Mouse (Mus musculus) CH12.LX (cell line): Measurements from ENCODE around the gene Obox2. TPM values are rescaled to one million over a fixed set of nuclear protein-coding genes. Genes with fewer than 3 reads are reported as not detected.
"Not testable (repeated sequence)": the region's sequence is repeated elsewhere in the genome, so short reads cannot be mapped to it uniquely, and the experiment has no call there.

Experiments
- DNase-seq: peaks from one replicate; pipeline ENCODE4 v3.0.0-alpha.2; 2013; ENCODE audit errors: extremely low read depth
- H3K27ac ChIP-seq: 2 replicates; pipeline ENCODE4 v1.5.1; 2012; ENCODE audit warnings: low read depth, mild to moderate bottlenecking, control low read depth, moderate library complexity; ENCODE audit not compliant: insufficient read depth
- H3K27me3 ChIP-seq: replicated peaks from 2 replicates; pipeline ENCODE3; 2012; ENCODE audit warnings: inconsistent platforms
- H3K36me3 ChIP-seq, 2 experiments: replicated peaks in 1 of 2; 2 replicates each; pipeline versions ENCODE3 to v1.6.1; 2012; ENCODE audit warnings: inconsistent platforms in 1 of 2, low read length in 1 of 2, mild to moderate bottlenecking in 1 of 2, mixed read lengths in 1 of 2, moderate library complexity in 1 of 2; ENCODE audit not compliant: control insufficient read depth in 1 of 2, insufficient read depth in 1 of 2
- H3K4me1 ChIP-seq, 2 experiments: 2 replicates each; pipeline ENCODE4 v1.6.1; 2012; ENCODE audit warnings: inconsistent platforms in 1 of 2, moderate library complexity in 1 of 2; ENCODE audit not compliant: insufficient read depth in 2 of 2, control insufficient read depth in 1 of 2
- H3K4me2 ChIP-seq: 2 replicates; pipeline ENCODE4 v1.6.1; 2012; ENCODE audit warnings: low read depth, mild to moderate bottlenecking, control low read depth; ENCODE audit not compliant: poor library complexity, insufficient read depth, severe bottlenecking
- H3K4me3 ChIP-seq, 3 experiments: fragments of 150-350 bp in 1 of 3; sonication (generic) in 1 of 3; replicated peaks in 1 of 3; 2 replicates each; pipeline versions ENCODE3 to v1.5.1; 2011 to 2012; ENCODE audit warnings: low read depth in 2 of 3, low read length in 2 of 3, mild to moderate bottlenecking in 2 of 3, moderate library complexity in 2 of 3, control low read depth in 1 of 3, improper control_type of control experiment in 1 of 3, inconsistent platforms in 1 of 3, mixed read lengths in 1 of 3; ENCODE audit not compliant: poor library complexity in 1 of 3
- H3K79me2 ChIP-seq: replicated peaks from 2 replicates; pipeline ENCODE4 v1.6.1; 2012; ENCODE audit warnings: mild to moderate bottlenecking, moderate library complexity; ENCODE audit not compliant: control insufficient read depth, poor library complexity, insufficient read depth, severe bottlenecking; ENCODE audit errors: extremely low read depth
- H3K9ac ChIP-seq: 2 replicates; pipeline ENCODE4 v1.6.1; 2012; ENCODE audit warnings: low read depth, mild to moderate bottlenecking, control low read depth, moderate library complexity; ENCODE audit not compliant: insufficient read depth
- H3K9me3 ChIP-seq: replicated peaks from 2 replicates; pipeline ENCODE3; 2012; ENCODE audit warnings: low read length, inconsistent platforms, mixed read lengths
- dilution Hi-C: fragments of 300-500 bp; cut with MboI; formaldehyde crosslinking; loops from 2 replicates; pipeline ENCODE4 v1.14.3; 2020; ENCODE audit warnings: low sequenced_read_pairs; ENCODE audit not compliant: extremely low pct_unique_long_range_greater_than_20kb, extremely low pct_ligation_motif_present
- in situ Hi-C: fragments of 300-500 bp; cut with MboI; formaldehyde crosslinking; loops from 3 replicates; pipeline ENCODE4 v1.14.3; 2019; ENCODE audit warnings: low sequenced_read_pairs, low pct_ligation_motif_present, low pct_unique_long_range_greater_than_20kb, mixed read lengths
- polyA plus RNA-seq: library from polyadenylated mRNA; unstranded; fragments of >175 nt; gene quantifications from 2 replicates; pipeline ENCODE4 v1.2.1, GENCODE M21; 2012; ENCODE audit warnings: low read depth; ENCODE audit not compliant: insufficient read length
- total RNA-seq, 2 experiments: library from RNA; depleted of rRNA; stranded (reverse); fragments of 300-350 nt in 1 of 2; fragments of >200 nt in 1 of 2; gene quantifications; 2 replicates each; pipeline ENCODE4 v1.2.3; 2012 to 2014

Obox2 gene
- total RNA-seq (2012; rRNA removed), result not detected in 2 replicates
- not detected in 2 replicates for total RNA-seq (2014; rRNA removed)
- polyA plus RNA-seq, result not detected in 2 replicates

DNA sequence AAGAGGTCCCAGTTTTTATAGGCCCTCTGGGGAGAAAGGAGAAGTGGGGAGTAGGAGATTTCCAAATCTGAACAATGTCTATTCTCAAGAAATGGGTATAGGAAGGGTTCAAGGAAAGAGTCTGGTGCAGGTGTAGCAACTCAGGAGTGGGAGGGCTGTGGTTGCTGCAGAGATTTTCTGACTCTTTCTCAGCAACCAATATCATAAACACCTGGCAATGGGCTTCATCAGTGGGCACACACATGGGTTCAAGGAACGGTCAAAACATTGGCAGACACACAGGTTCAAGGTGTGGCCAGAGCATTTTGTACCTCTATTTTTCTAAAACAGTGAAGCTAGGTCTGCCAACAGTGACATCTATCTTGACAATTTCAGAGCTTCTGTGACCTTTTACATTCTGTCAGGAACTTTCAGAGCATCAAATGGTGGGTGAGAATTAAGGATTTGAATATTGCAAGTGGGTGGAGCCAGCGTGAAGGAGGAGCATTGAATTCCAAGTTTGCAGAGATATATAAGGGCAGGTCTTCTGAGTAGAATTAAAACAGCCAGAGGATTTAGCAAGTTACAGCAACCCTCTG, at the start of gene Obox2, which contains the start of gene Obox1:
Gene Obox2 (plus strand): TSS at position 301 of the 578 bp plus-strand sequence.
Gene Obox1 (plus strand): TSS at position 528 of the 578 bp plus-strand sequence.
- H3K27ac ChIP-seq, H3K4me2 ChIP-seq, DNase-seq, H3K79me2 ChIP-seq, H3K9me3 ChIP-seq, H3K4me1 ChIP-seq, dilution Hi-C loops, in situ Hi-C loops, H3K9ac ChIP-seq, H3K4me3 ChIP-seq, H3K36me3 ChIP-seq, H3K27me3 ChIP-seq: not testable (repeated sequence)

GRCm38 (mm10) chr7:15399147-15399874, 10.8 kb downstream of the Obox2 start:
- H3K9ac ChIP-seq, dilution Hi-C loops, H3K4me2 ChIP-seq, H3K27me3 ChIP-seq, in situ Hi-C loops, H3K4me1 ChIP-seq, DNase-seq, H3K27ac ChIP-seq, H3K79me2 ChIP-seq, H3K9me3 ChIP-seq, H3K4me3 ChIP-seq, H3K36me3 ChIP-seq: not testable (repeated sequence)

GRCm38 (mm10) chr7:15406816-15407215, 18.3 kb downstream of the Obox2 start:
- not testable (repeated sequence) for H3K9ac ChIP-seq, DNase-seq, H3K36me3 ChIP-seq

GRCm38 (mm10) chr7:15418046-15418445, 29.5 kb downstream of the Obox2 start:
- in situ Hi-C loops, dilution Hi-C loops, H3K9ac ChIP-seq, H3K27ac ChIP-seq, H3K9me3 ChIP-seq, H3K4me2 ChIP-seq, H3K4me1 ChIP-seq, H3K4me3 ChIP-seq, DNase-seq, H3K27me3 ChIP-seq, H3K36me3 ChIP-seq, H3K79me2 ChIP-seq: not testable (repeated sequence)

More at GRCm38 (mm10) chr7:15406816-15407215, 18.3 kb downstream of the Obox2 start:
- in situ Hi-C loops, H3K9me3 ChIP-seq, H3K4me3 ChIP-seq, H3K27ac ChIP-seq, H3K79me2 ChIP-seq, H3K27me3 ChIP-seq, H3K4me1 ChIP-seq, H3K4me2 ChIP-seq, dilution Hi-C loops: not testable (repeated sequence)

- H3K4me2 ChIP-seq, dilution Hi-C loops, H3K27ac ChIP-seq, H3K36me3 ChIP-seq, H3K79me2 ChIP-seq, H3K9ac ChIP-seq, H3K9me3 ChIP-seq, H3K27me3 ChIP-seq, H3K4me3 ChIP-seq, in situ Hi-C loops, H3K4me1 ChIP-seq, DNase-seq: not testable (repeated sequence)
These were observed 37.0 kb downstream of the Obox2 start for GRCm38 (mm10) chr7:15425537-15425936.
